Mouse (Mus musculus): ENCODE measurements around the gene Pimreg. TPM values are rescaled to one million over a fixed set of nuclear protein-coding genes. Genes with fewer than 3 reads are reported as not detected.

Pimreg gene
- 26.6 and 32.9 TPM in 2 replicates for polyA plus RNA-seq (2011; ENCODE audit: insufficient read length, low read depth, missing spikeins)

- H3K4me1 ChIP-seq (ENCODE audit: control insufficient read depth, insufficient read depth, low read length), result 0 out of 2 replicates have a peak, but pooled peaks cover 8% of the 10 kb centered on the region
Observed at GRCm38 (mm10) chr11:72041768-72042607, at the start of gene Pimreg. Gene Pimreg, plus strand, starts transcription at chr11:72042032.

GRCm38 (mm10) chr11:71992438-71992837 lies 49.4 kb upstream of the Pimreg start:
- H3K4me3 ChIP-seq (ENCODE audit: insufficient read depth, low read length), result no peak overlapping the region
- TF ChIP-seq CTCF (IDR thresholded peaks at IDR 0.05; ENCODE audit: borderline replicate concordance, insufficient read depth, low read length) (no peak), POLR2A (IDR thresholded peaks at IDR 0.05; ENCODE audit: low read depth, low read length) (no peak)

More at GRCm38 (mm10) chr11:72041768-72042607, at the start of gene Pimreg:
- Histone ChIP-seq H3K4me3 (ENCODE audit: insufficient read depth, low read length) (peak within 1 kb of the TSS; percentile 78), H3K27ac (ENCODE audit: insufficient read depth, low read length) (peak within 1 kb of the TSS; percentile 30)
- TF ChIP-seq CTCF (IDR thresholded peaks at IDR 0.05; ENCODE audit: borderline replicate concordance, insufficient read depth, low read length) (no peak), POLR2A (IDR thresholded peaks at IDR 0.05; ENCODE audit: low read depth, low read length) (peak; percentile 59)

GRCm38 (mm10) chr11:71995968-71996511 lies 45.8 kb upstream of the Pimreg start:
- TF ChIP-seq CTCF (IDR thresholded peaks at IDR 0.05; ENCODE audit: borderline replicate concordance, insufficient read depth, low read length) (no peak), POLR2A (IDR thresholded peaks at IDR 0.05; ENCODE audit: low read depth, low read length) (peak; percentile 21; the same call in 1 of the 2 replicates)
- H3K4me1 ChIP-seq (ENCODE audit: control insufficient read depth, insufficient read depth, low read length), result peaks cover 7% of the 10 kb centered on the region; the same call in 1 of the 2 replicates
- peak overlapping the region; percentile 37; the same call in 1 of the 2 replicates for H3K27ac ChIP-seq (ENCODE audit: insufficient read depth, low read length)
- H3K4me3 ChIP-seq (ENCODE audit: insufficient read depth, low read length), result no peak overlapping the region

More at GRCm38 (mm10) chr11:71992438-71992837, 49.4 kb upstream of the Pimreg start:
- Histone ChIP-seq H3K4me1 (ENCODE audit: control insufficient read depth, insufficient read depth, low read length) (peaks cover 7% of the 10 kb centered on the region; the same call in 1 of the 2 replicates), H3K27ac (ENCODE audit: insufficient read depth, low read length) (no peak overlapping the region)

GRCm38 (mm10) chr11:71996805-71997204 lies 45.0 kb upstream of the Pimreg start:
- no peak overlapping the region for H3K27ac ChIP-seq (ENCODE audit: insufficient read depth, low read length)
- H3K4me1 ChIP-seq (ENCODE audit: control insufficient read depth, insufficient read depth, low read length), result peaks cover 7% of the 10 kb centered on the region; the same call in 1 of the 2 replicates
- TF ChIP-seq CTCF (IDR thresholded peaks at IDR 0.05; ENCODE audit: borderline replicate concordance, insufficient read depth, low read length), result no peak
- TF ChIP-seq POLR2A (IDR thresholded peaks at IDR 0.05; ENCODE audit: low read depth, low read length), result no peak
- H3K4me3 ChIP-seq (ENCODE audit: insufficient read depth, low read length), result no peak overlapping the region

- TF ChIP-seq CTCF (IDR thresholded peaks at IDR 0.05; ENCODE audit: borderline replicate concordance, insufficient read depth, low read length) (no peak), POLR2A (IDR thresholded peaks at IDR 0.05; ENCODE audit: low read depth, low read length) (no peak)
- Histone ChIP-seq H3K4me1 (ENCODE audit: control insufficient read depth, insufficient read depth, low read length) (peaks cover 7% of the 10 kb centered on the region; the same call in 1 of the 2 replicates), H3K4me3 (ENCODE audit: insufficient read depth, low read length) (no peak overlapping the region)
Observed at GRCm38 (mm10) chr11:72000194-72000593, 41.6 kb upstream of the Pimreg start.

GRCm38 (mm10) chr11:72002138-72002853 lies 39.5 kb upstream of the Pimreg start:
- H3K27ac ChIP-seq (ENCODE audit: insufficient read depth, low read length), result no peak overlapping the region
- H3K4me3 ChIP-seq (ENCODE audit: insufficient read depth, low read length), result no peak overlapping the region

More at GRCm38 (mm10) chr11:72000194-72000593, 41.6 kb upstream of the Pimreg start:
- no peak overlapping the region for H3K27ac ChIP-seq (ENCODE audit: insufficient read depth, low read length)

GRCm38 (mm10) chr11:72003171-72003570 lies 38.7 kb upstream of the Pimreg start:
- TF ChIP-seq POLR2A (IDR thresholded peaks at IDR 0.05; ENCODE audit: low read depth, low read length) (no peak), CTCF (IDR thresholded peaks at IDR 0.05; ENCODE audit: borderline replicate concordance, insufficient read depth, low read length) (no peak)
- H3K4me3 ChIP-seq (ENCODE audit: insufficient read depth, low read length), result no peak overlapping the region
- H3K4me1 ChIP-seq (ENCODE audit: control insufficient read depth, insufficient read depth, low read length), result no peaks in the 10 kb centered on the region
- H3K27ac ChIP-seq (ENCODE audit: insufficient read depth, low read length), result no peak overlapping the region

More at GRCm38 (mm10) chr11:72002138-72002853, 39.5 kb upstream of the Pimreg start:
- 0 out of 2 replicates have a peak, but pooled peaks have one; percentile 27 for TF ChIP-seq CTCF (IDR thresholded peaks at IDR 0.05; ENCODE audit: borderline replicate concordance, insufficient read depth, low read length)
- no peak for TF ChIP-seq POLR2A (IDR thresholded peaks at IDR 0.05; ENCODE audit: low read depth, low read length)
- no peaks in the 10 kb centered on the region for H3K4me1 ChIP-seq (ENCODE audit: control insufficient read depth, insufficient read depth, low read length)

- H3K4me3 ChIP-seq (ENCODE audit: insufficient read depth, low read length), result no peak overlapping the region
- H3K27ac ChIP-seq (ENCODE audit: insufficient read depth, low read length), result no peak overlapping the region
- H3K4me1 ChIP-seq (ENCODE audit: control insufficient read depth, insufficient read depth, low read length), result no peaks in the 10 kb centered on the region; the same call in 1 of the 2 replicates
- TF ChIP-seq POLR2A (IDR thresholded peaks at IDR 0.05; ENCODE audit: low read depth, low read length), result no peak
Observed at GRCm38 (mm10) chr11:72005547-72005946, 36.3 kb upstream of the Pimreg start.

GRCm38 (mm10) chr11:72010367-72010766 lies 31.5 kb upstream of the Pimreg start:
- Histone ChIP-seq H3K4me1 (ENCODE audit: control insufficient read depth, insufficient read depth, low read length) (no peaks in the 10 kb centered on the region; the same call in 1 of the 2 replicates), H3K4me3 (ENCODE audit: insufficient read depth, low read length) (no peak overlapping the region), H3K27ac (ENCODE audit: insufficient read depth, low read length) (no peak overlapping the region)
- no peak for TF ChIP-seq CTCF (IDR thresholded peaks at IDR 0.05; ENCODE audit: borderline replicate concordance, insufficient read depth, low read length)
- no peak for TF ChIP-seq POLR2A (IDR thresholded peaks at IDR 0.05; ENCODE audit: low read depth, low read length)

All from embryonic fibroblast, embryonic 13.5 days (primary cell).